Mouse (Mus musculus): ENCODE data around the gene Sympk.

- no peak for TF ChIP-seq CTCF (IDR thresholded peaks at IDR 0.05; ENCODE audit: low read depth)
- TF ChIP-seq EP300 (IDR thresholded peaks at IDR 0.05; ENCODE audit: low read depth): no peak
Observed at GRCm38 (mm10) chr7:19075231-19075630, 51.1 kb downstream of the Sympk start.

Measured in heart, postnatal 0 days (tissue).